Mouse (Mus musculus) stomach, postnatal 0 days (tissue): ENCODE data around the gene Fam129b. TPM values are rescaled to one million over a fixed set of nuclear protein-coding genes. Genes with fewer than 3 reads are reported as not detected.

Source experiments
- ATAC-seq: fragments of 200-750 bp; cut with Nextera tagmentation; 2 replicates; pipeline ENCODE4 v1.8.0; 2017; ENCODE audit not compliant: low FRiP score, low TSS enrichment
- DNase-seq: peaks from one replicate; pipeline ENCODE4 v3.0.0-alpha.2; 2016; ENCODE audit warnings: low spot score
- H3K27ac ChIP-seq: fragments of 300-500 bp; sonication (generic); replicated peaks from 2 replicates; pipeline ENCODE4 v1.5.1; 2014; ENCODE audit warnings: mild to moderate bottlenecking, control low read depth
- H3K27me3 ChIP-seq: fragments of 300-500 bp; sonication (generic); 2 replicates; pipeline ENCODE4 v1.6.1; 2014; ENCODE audit warnings: low read length; ENCODE audit not compliant: control insufficient read depth, insufficient read depth
- H3K36me3 ChIP-seq: fragments of 300-500 bp; sonication (generic); 2 replicates; pipeline ENCODE4 v1.6.1; 2014; ENCODE audit warnings: low read length, mixed read lengths; ENCODE audit not compliant: control insufficient read depth, insufficient read depth
- H3K4me1 ChIP-seq: fragments of 300-500 bp; sonication (generic); replicated peaks from 2 replicates; pipeline ENCODE4 v1.6.1; 2014; ENCODE audit warnings: antibody characterized with exemption; ENCODE audit not compliant: control insufficient read depth, insufficient read depth
- H3K4me2 ChIP-seq: fragments of 300-500 bp; sonication (generic); replicated peaks from 2 replicates; pipeline ENCODE4 v1.6.1; 2014; ENCODE audit warnings: low read depth, mild to moderate bottlenecking, control low read depth, moderate library complexity
- H3K4me3 ChIP-seq: fragments of 300-500 bp; sonication (generic); 2 replicates; pipeline ENCODE4 v1.5.1; 2014; ENCODE audit warnings: low read depth, low read length, control low read depth
- H3K9ac ChIP-seq: fragments of 300-500 bp; sonication (generic); 2 replicates; pipeline ENCODE4 v1.6.1; 2014; ENCODE audit warnings: mild to moderate bottlenecking, low read length, control low read depth, mixed read lengths
- H3K9me3 ChIP-seq: fragments of 300-500 bp; sonication (generic); 2 replicates; pipeline ENCODE4 v1.6.1; 2016; ENCODE audit warnings: low read length; ENCODE audit not compliant: control insufficient read depth
- CTCF ChIP-seq: IDR thresholded peaks from 2 replicates; pipeline ENCODE4 v1.5.1; 2016; ENCODE audit warnings: antibody characterized with exemption, low read depth, mild to moderate bottlenecking, moderate library complexity
- EP300 ChIP-seq: optimal IDR thresholded peaks from 2 replicates; pipeline ENCODE3; 2016; ENCODE audit warnings: antibody characterized with exemption
- WGBS: fragments of 180-500 bp; shearing (Covaris S2); extraction: QIAGEN DNeasy Blood & Tissue Kit; methylation state at CpG from one replicate; pipeline ENCODE4 v1.1.7; 2014; 5-methylcytosine and 5-hydroxymethylcytosine counted together
- polyA plus RNA-seq: library from polyadenylated mRNA; unstranded; fragments of >200 nt; fragmentation: Nextera tagmentation; extraction: Ambion mirVana; gene quantifications from 2 replicates; pipeline ENCODE4 v1.2.1, GENCODE M21; 2015

Fam129b gene
- polyA plus RNA-seq, 1 experiment from 2014 or later = 90.7 TPM

GRCm38 (mm10) chr2:32876490-32877302 is 782 bp downstream of the Fam129b start:
- Histone ChIP-seq H3K9me3 (no peaks in the 10 kb centered on the region), H3K27me3 (no peaks in the 10 kb centered on the region), H3K9ac (peak overlapping the region; percentile 88), H3K4me1 (peaks cover 19% of the 10 kb centered on the region), H3K4me3 (peak overlapping the region; percentile 88), H3K4me2 (peak overlapping the region; percentile 89), H3K36me3 (no peaks in the 10 kb centered on the region), H3K27ac (peak overlapping the region; percentile 93)
- TF ChIP-seq EP300 = no peak
- 0 out of 2 replicates have a peak, but pooled peaks have one; percentile 5 for TF ChIP-seq CTCF
- WGBS = 2% methylated on average over 20 of the region's 20 CpGs
- ATAC-seq (peak; percentile 11), DNase-seq (peak; percentile 52)

- peak overlapping the region; percentile 93 for H3K27ac ChIP-seq
- TF ChIP-seq EP300 = no peak
- TF ChIP-seq CTCF = no peak
- 24% methylated on average over 5 of the region's 5 CpGs for WGBS
- H3K9ac ChIP-seq = peak overlapping the region; percentile 88
- peaks cover 19% of the 10 kb centered on the region for H3K4me1 ChIP-seq
- H3K4me2 ChIP-seq = peak overlapping the region; percentile 89
- no peaks in the 10 kb centered on the region for H3K9me3 ChIP-seq
- no peak for ATAC-seq
- no peak for DNase-seq
- H3K4me3 ChIP-seq = peak overlapping the region; percentile 88
- no peaks in the 10 kb centered on the region for H3K27me3 ChIP-seq
- H3K36me3 ChIP-seq = no peaks in the 10 kb centered on the region
Observed at GRCm38 (mm10) chr2:32877303-32877702, 1.4 kb downstream of the Fam129b start.

- 31% methylated on average over 6 of the region's 6 CpGs for WGBS
- TF ChIP-seq CTCF (no peak), EP300 (no peak)
- H3K4me2 ChIP-seq = peak overlapping the region; percentile 89
- H3K9ac ChIP-seq = peak overlapping the region; percentile 88
- H3K4me1 ChIP-seq = peaks cover 19% of the 10 kb centered on the region
- peak overlapping the region; percentile 93 for H3K27ac ChIP-seq
- ATAC-seq (no peak), DNase-seq (peak; percentile 56)
- H3K9me3 ChIP-seq = no peaks in the 10 kb centered on the region
- H3K4me3 ChIP-seq = peak overlapping the region; percentile 88
- H3K27me3 ChIP-seq = no peaks in the 10 kb centered on the region
- H3K36me3 ChIP-seq = no peaks in the 10 kb centered on the region
Observed at GRCm38 (mm10) chr2:32877761-32878393, 2.0 kb downstream of the Fam129b start.

GRCm38 (mm10) chr2:32878396-32878795 is 2.5 kb downstream of the Fam129b start:
- peaks cover 21% of the 10 kb centered on the region for H3K4me1 ChIP-seq
- peak overlapping the region; percentile 89 for H3K4me2 ChIP-seq
- 46% methylated on average over 3 of the region's 3 CpGs for WGBS
- TF ChIP-seq EP300 (no peak), CTCF (no peak)
- H3K27ac ChIP-seq = peak overlapping the region; percentile 93
- H3K4me3 ChIP-seq = peak overlapping the region; percentile 88
- peak overlapping the region; percentile 88 for H3K9ac ChIP-seq
- no peak for DNase-seq
- H3K27me3 ChIP-seq = no peaks in the 10 kb centered on the region
- H3K36me3 ChIP-seq = no peaks in the 10 kb centered on the region
- H3K9me3 ChIP-seq = no peaks in the 10 kb centered on the region
- ATAC-seq = no peak; the same call in 1 of the 2 replicates

- DNase-seq (no peak), ATAC-seq (no peak)
- 68% methylated on average over 5 of the region's 5 CpGs for WGBS
- TF ChIP-seq CTCF (no peak), EP300 (no peak)
- H3K4me2 ChIP-seq = peak overlapping the region; percentile 89
- H3K4me1 ChIP-seq = peaks cover 16% of the 10 kb centered on the region
- H3K4me3 ChIP-seq = 0 out of 2 replicates have a peak overlapping the region, but pooled peaks have one; percentile 88
- H3K9ac ChIP-seq = peak overlapping the region; percentile 38; the same call in 1 of the 2 replicates
- H3K27ac ChIP-seq = peak overlapping the region; percentile 93
- H3K27me3 ChIP-seq = no peaks in the 10 kb centered on the region
- no peaks in the 10 kb centered on the region for H3K9me3 ChIP-seq
- no peaks in the 10 kb centered on the region; the same call in 1 of the 2 replicates for H3K36me3 ChIP-seq
Observed at GRCm38 (mm10) chr2:32879593-32879992, 3.7 kb downstream of the Fam129b start.
